Mouse (Mus musculus): Measurements from ENCODE around the gene Rbm33. TPM values are rescaled to one million over a fixed set of nuclear protein-coding genes. Genes with fewer than 3 reads are reported as not detected.

The Rbm33 gene
- total and polyA plus RNA-seq, 2 experiments from 2014 or later, result 14.9 to 46.8 TPM

DNA sequence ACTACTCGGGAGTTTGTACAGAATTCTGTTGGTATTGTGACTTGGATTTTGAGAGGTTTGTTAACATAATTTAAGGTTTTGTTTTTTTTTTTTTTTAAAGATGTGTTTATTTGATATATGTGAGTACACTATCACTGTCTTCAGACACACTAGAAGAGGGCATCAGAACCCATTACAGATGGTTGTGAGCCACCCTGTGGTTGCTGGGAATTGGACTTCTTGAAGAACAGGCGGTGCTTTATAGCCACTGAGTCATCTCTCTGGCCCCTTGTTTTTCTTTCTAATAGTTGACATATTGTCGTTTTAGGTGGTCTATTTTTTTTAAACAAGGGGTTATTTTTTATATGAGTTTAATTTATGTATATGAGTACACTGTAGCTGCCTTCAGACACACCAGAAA is 5.3 kb downstream of the Rbm33 start:
- Histone ChIP-seq H3K4me2 (ENCODE audit: low read depth, low read length) (no peak overlapping the region), H3K4me3 (ENCODE audit: low read length) (no peak overlapping the region), H3K9ac (replicated peaks; ENCODE audit: low read length) (no peak overlapping the region), H3K27me3 (ENCODE audit: insufficient read depth, low read length) (no peaks in the 10 kb centered on the region), H3K4me1 (ENCODE audit: insufficient read depth, low read length) (peaks cover 13% of the 10 kb centered on the region), H3K36me3 (ENCODE audit: insufficient read depth, low read length) (no peaks in the 10 kb centered on the region), H3K9me3 (ENCODE audit: low read length) (no peaks in the 10 kb centered on the region), H3K27ac (no peak overlapping the region)
- ATAC-seq (no peak), DNase-seq (ENCODE audit: low spot score) (no peak)
- TF ChIP-seq CTCF (IDR thresholded peaks at IDR 0.05; ENCODE audit: low read depth), result no peak
- 77% methylated on average over 3 of the region's 3 CpGs for WGBS

DNA sequence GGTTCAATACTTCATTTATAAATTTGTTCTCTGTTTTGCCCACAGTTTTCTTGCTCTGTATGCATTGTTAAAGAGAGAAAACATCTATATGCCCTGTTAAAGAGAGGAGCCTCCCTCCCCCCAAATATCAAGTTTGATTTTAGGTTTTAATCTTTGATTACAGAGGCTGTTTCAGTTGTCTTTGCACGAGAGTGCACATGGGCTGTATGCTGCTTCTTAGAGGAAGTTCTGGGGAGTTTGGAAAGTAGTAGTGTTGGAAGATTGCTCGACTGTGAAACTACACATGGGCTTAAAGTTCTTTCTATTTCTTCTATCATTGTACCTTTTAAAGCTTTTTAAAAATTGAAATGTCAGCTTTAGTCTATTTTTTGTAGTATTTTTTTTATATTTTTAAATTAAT is 6.9 kb downstream of the Rbm33 start:
- H3K4me1 ChIP-seq (ENCODE audit: insufficient read depth, low read length), result peaks cover 8% of the 10 kb centered on the region

DNA sequence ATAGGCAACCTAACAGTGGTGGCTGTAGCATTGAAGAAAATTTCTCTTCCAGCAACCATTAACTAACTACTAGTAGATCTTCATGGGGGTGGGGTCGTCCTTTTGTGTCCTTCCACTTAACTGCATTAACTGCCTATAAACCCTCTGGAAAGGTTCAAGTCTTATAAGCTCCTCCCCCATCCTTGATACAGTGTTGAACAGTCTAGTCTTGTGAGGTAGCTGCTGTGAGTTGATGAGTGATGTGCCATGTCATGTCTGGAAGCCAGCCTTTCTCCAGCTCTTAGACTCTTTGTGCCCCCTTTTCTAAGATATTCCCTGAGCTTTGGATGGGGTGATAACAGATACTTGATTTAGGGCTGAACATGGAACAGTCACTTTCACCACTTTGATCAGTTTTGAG is 7.5 kb downstream of the Rbm33 start:
- Histone ChIP-seq H3K9ac (replicated peaks; ENCODE audit: low read length) (no peak overlapping the region), H3K27me3 (ENCODE audit: insufficient read depth, low read length) (no peaks in the 10 kb centered on the region), H3K36me3 (ENCODE audit: insufficient read depth, low read length) (no peaks in the 10 kb centered on the region), H3K4me1 (ENCODE audit: insufficient read depth, low read length) (peaks cover 4% of the 10 kb centered on the region; the same call in 1 of the 2 replicates), H3K4me3 (ENCODE audit: low read length) (no peak overlapping the region), H3K9me3 (ENCODE audit: low read length) (no peaks in the 10 kb centered on the region), H3K27ac (no peak overlapping the region), H3K4me2 (ENCODE audit: low read depth, low read length) (no peak overlapping the region)
- 81% methylated on average over 1 of the region's 1 CpGs for WGBS
- ATAC-seq (no peak), DNase-seq (ENCODE audit: low spot score) (no peak)
- no peak for TF ChIP-seq CTCF (IDR thresholded peaks at IDR 0.05; ENCODE audit: low read depth)

More for the DNA sequence above, 6.9 kb downstream of the Rbm33 start:
- Histone ChIP-seq H3K4me3 (ENCODE audit: low read length) (no peak overlapping the region), H3K27me3 (ENCODE audit: insufficient read depth, low read length) (no peaks in the 10 kb centered on the region), H3K27ac (no peak overlapping the region), H3K36me3 (ENCODE audit: insufficient read depth, low read length) (no peaks in the 10 kb centered on the region), H3K9me3 (ENCODE audit: low read length) (no peaks in the 10 kb centered on the region), H3K9ac (replicated peaks; ENCODE audit: low read length) (no peak overlapping the region), H3K4me2 (ENCODE audit: low read depth, low read length) (no peak overlapping the region)
- 83% methylated on average over 2 of the region's 2 CpGs for WGBS
- ATAC-seq (no peak), DNase-seq (ENCODE audit: low spot score) (no peak)
- no peak for TF ChIP-seq CTCF (IDR thresholded peaks at IDR 0.05; ENCODE audit: low read depth)

DNA sequence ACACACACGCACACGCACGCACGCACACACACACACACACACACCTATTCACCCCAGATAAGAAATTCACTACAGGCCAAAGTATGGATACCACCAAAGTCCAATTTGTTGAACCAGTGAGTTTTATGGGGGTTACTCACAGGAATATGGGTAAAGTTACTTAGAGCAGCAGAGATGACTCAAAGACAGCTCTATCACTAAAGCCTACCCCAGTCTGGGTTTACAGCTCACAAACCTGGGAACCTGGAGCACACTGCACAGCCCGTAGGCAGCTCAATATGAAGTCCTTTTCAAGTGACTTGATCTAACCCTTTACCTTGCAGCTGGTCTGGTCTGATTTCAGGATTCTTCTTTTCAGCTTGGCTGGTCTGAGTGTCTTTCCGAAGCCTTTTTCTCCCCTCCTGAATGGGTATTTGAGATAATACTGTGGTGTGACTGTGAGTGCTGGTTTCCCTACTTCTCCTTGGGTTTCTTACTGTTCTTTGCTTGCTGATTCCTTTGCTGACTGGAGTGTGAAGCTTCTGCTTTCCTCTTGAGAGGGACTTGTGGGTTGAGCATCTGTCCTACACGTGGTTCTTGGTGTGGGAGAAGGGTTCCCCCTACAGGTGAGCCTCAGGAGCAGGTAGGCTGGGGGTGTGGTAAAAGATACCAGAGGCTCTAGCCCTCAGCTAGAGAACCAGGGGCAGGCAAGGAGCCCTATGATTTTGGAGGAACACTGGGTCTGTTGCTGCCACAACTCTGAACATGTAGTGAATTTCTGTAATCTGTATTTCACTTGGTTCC is 12.3 kb downstream of the Rbm33 start:
- H3K9ac ChIP-seq (replicated peaks; ENCODE audit: low read length), result no peak overlapping the region
- H3K27me3 ChIP-seq (ENCODE audit: insufficient read depth, low read length), result no peaks in the 10 kb centered on the region
- no peaks in the 10 kb centered on the region for H3K36me3 ChIP-seq (ENCODE audit: insufficient read depth, low read length)
- no peak overlapping the region for H3K4me3 ChIP-seq (ENCODE audit: low read length)
- DNase-seq (ENCODE audit: low spot score) (peak; percentile 32), ATAC-seq (no peak)
- WGBS, result 70% methylated on average over 7 of the region's 7 CpGs
- peak; percentile 64 for TF ChIP-seq CTCF (IDR thresholded peaks at IDR 0.05; ENCODE audit: low read depth)
- H3K4me2 ChIP-seq (ENCODE audit: low read depth, low read length), result no peak overlapping the region
- H3K27ac ChIP-seq, result no peak overlapping the region
- H3K4me1 ChIP-seq (ENCODE audit: insufficient read depth, low read length), result no peaks in the 10 kb centered on the region
- no peaks in the 10 kb centered on the region for H3K9me3 ChIP-seq (ENCODE audit: low read length)

DNA sequence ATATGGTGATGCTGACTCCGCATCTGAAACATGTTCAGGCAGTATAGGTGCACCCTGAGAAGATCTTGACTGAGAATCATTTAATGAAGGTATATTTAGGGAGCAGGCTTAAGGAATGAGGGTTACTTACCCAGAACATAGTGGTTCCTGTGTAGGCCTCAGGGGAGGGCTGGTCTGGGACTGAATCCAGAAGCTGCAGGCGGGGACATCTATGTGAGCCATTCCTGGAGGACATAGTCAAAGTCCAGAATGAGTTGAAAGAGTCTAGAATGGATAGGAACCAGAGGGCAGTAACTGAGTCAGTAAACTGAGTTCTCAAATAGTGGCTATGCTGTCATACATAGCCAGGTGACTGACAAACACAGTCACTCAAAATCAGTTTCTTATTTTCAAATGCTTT is 16.8 kb downstream of the Rbm33 start:
- H3K9ac ChIP-seq (replicated peaks; ENCODE audit: low read length), result no peak overlapping the region
- H3K4me2 ChIP-seq (ENCODE audit: low read depth, low read length), result no peak overlapping the region
- H3K27ac ChIP-seq, result no peak overlapping the region
- H3K4me1 ChIP-seq (ENCODE audit: insufficient read depth, low read length), result no peaks in the 10 kb centered on the region
- DNase-seq (ENCODE audit: low spot score) (no peak), ATAC-seq (no peak)
- no peak overlapping the region for H3K4me3 ChIP-seq (ENCODE audit: low read length)
- WGBS, result 79% methylated on average over 2 of the region's 2 CpGs
- peaks cover 4% of the 10 kb centered on the region; the same call in 1 of the 2 replicates for H3K36me3 ChIP-seq (ENCODE audit: insufficient read depth, low read length)
- no peaks in the 10 kb centered on the region for H3K9me3 ChIP-seq (ENCODE audit: low read length)
- no peaks in the 10 kb centered on the region for H3K27me3 ChIP-seq (ENCODE audit: insufficient read depth, low read length)
- TF ChIP-seq CTCF (IDR thresholded peaks at IDR 0.05; ENCODE audit: low read depth), result no peak

DNA sequence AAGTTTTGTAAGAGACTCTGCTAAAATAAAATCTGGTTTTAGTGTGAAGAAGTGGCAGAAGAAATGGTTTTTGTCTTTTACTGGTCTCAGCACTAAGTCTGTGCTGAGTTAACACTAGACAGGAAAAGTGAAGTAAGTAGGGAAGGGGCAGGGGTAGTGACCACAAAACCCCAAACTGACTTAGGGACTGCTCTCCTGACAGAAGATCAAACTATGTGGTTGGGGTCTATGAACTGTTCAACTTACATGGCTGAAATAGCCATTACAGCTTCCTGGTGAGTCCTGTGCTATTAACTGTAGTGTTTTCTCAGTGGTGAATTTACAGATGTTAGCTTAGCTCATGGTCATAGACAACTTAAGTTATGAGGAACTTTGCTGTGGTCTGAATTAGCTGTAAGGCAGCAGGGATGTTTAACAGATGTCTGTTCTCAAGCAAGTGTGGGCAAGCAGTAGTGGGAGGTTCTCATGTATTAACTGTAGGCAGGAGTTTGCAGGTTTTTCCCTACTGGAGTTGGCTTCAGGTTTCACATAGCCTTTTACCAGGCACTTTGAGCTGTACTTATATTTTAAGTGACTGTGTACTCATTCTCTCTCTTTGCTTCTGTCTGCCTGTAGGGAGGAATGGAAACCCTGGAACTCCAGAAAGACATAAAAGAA is 35.1 kb downstream of the Rbm33 start:
- H3K4me1 ChIP-seq (ENCODE audit: insufficient read depth, low read length), result no peaks in the 10 kb centered on the region
- no peak for ATAC-seq
- H3K4me3 ChIP-seq (ENCODE audit: low read length), result no peak overlapping the region
- no peak overlapping the region for H3K27ac ChIP-seq
- TF ChIP-seq CTCF (IDR thresholded peaks at IDR 0.05; ENCODE audit: low read depth), result no peak
- DNase-seq (ENCODE audit: low spot score), result no peak
- no peaks in the 10 kb centered on the region for H3K9me3 ChIP-seq (ENCODE audit: low read length)
- peaks cover 21% of the 10 kb centered on the region for H3K36me3 ChIP-seq (ENCODE audit: insufficient read depth, low read length)
- H3K27me3 ChIP-seq (ENCODE audit: insufficient read depth, low read length), result no peaks in the 10 kb centered on the region
- H3K9ac ChIP-seq (replicated peaks; ENCODE audit: low read length), result no peak overlapping the region
- no peak overlapping the region for H3K4me2 ChIP-seq (ENCODE audit: low read depth, low read length)

DNA sequence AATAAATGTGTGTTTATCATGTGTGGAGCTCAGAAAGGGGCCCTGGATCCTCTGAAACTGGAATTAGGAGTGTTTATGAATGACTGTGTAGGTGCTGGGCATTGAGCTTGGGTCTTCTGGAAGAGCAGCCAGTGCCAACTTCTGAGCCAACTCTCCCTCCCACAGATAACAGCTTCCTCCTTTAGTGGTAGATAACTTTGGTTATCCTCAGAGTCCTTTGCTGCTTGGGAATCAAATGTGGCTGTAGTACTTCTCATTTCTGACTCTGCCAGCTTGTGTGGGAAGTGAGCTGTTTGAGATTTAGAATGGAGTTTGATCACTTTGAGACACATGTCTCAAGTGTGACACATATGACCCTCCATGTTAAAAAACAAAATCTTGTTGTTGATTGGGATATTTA is 38.7 kb downstream of the Rbm33 start:
- ATAC-seq, result no peak
- Histone ChIP-seq H3K27ac (no peak overlapping the region), H3K36me3 (ENCODE audit: insufficient read depth, low read length) (peaks cover 37% of the 10 kb centered on the region), H3K27me3 (ENCODE audit: insufficient read depth, low read length) (no peaks in the 10 kb centered on the region), H3K4me2 (ENCODE audit: low read depth, low read length) (no peak overlapping the region), H3K9ac (replicated peaks; ENCODE audit: low read length) (no peak overlapping the region), H3K9me3 (ENCODE audit: low read length) (no peaks in the 10 kb centered on the region), H3K4me1 (ENCODE audit: insufficient read depth, low read length) (no peaks in the 10 kb centered on the region), H3K4me3 (ENCODE audit: low read length) (no peak overlapping the region)
- no peak for TF ChIP-seq CTCF (IDR thresholded peaks at IDR 0.05; ENCODE audit: low read depth)
- DNase-seq (ENCODE audit: low spot score), result no peak
